Mouse (Mus musculus): ENCODE data around the gene Fbln5. TPM values are rescaled to one million over a fixed set of nuclear protein-coding genes. Genes with fewer than 3 reads are reported as not detected.

The Fbln5 gene
- polyA plus RNA-seq, 1 experiment from 2014 or later, result 75.9 TPM

DNA sequence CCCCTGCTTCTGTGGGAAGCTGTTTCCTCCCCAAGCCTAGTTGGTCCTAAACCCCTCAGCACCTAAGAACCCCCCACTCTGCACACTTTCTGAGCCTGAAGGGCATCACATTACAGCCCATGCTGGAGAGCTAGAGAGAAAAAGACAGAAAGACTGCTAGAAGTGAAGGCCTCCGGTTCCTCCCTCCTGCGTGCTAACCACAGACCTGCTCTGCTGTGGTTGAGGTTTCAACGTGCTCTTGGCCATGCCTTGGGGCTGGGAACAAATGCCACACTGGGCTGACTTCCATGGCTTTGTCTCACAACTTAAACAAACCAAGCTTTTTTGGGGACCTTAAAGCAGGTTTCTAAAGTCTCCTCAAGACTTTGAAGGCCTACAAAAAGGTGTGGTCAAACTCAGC is 16.4 kb downstream of the Fbln5 start:
- no peak overlapping the region for H3K4me3 ChIP-seq
- H3K4me2 ChIP-seq (replicated peaks), result no peak overlapping the region
- H3K27me3 ChIP-seq, result no peaks in the 10 kb centered on the region
- H3K4me1 ChIP-seq, result 0 out of 2 replicates have a peak, but pooled peaks cover 2% of the 10 kb centered on the region
- H3K9me3 ChIP-seq, result no peaks in the 10 kb centered on the region
- H3K36me3 ChIP-seq, result no peaks in the 10 kb centered on the region
- WGBS, result 77% methylated on average over 3 of the region's 3 CpGs
- H3K27ac ChIP-seq, result no peak overlapping the region
- ATAC-seq (ENCODE audit: insufficient number of reproducible peaks, insufficient read depth, low FRiP score, low TSS enrichment), result no peak
- H3K9ac ChIP-seq, result no peak overlapping the region

DNA sequence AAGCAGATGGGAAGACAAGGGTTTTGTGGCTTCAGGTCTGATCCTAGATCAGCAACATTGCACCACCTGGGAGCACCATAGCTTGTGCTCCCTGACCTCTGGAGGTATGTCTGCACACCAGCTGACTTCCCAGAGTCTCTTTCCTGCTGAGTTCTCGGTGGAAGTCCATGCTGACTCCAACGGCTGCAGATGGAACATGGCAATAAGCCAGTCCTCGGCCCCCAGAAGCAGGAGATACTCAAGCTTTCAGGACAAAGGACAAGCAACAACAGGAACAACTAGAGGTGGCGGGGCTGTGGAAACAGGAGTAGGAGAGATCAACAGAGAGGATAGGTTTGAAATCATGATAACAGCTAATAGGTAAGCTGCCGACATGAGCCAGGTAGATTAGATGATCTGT is 17.1 kb downstream of the Fbln5 start:
- H3K27ac ChIP-seq, result no peak overlapping the region
- H3K9ac ChIP-seq, result no peak overlapping the region
- no peak overlapping the region for H3K4me3 ChIP-seq
- no peaks in the 10 kb centered on the region for H3K4me1 ChIP-seq
- H3K36me3 ChIP-seq, result no peaks in the 10 kb centered on the region
- no peak overlapping the region for H3K4me2 ChIP-seq (replicated peaks)
- no peak for ATAC-seq (ENCODE audit: insufficient number of reproducible peaks, insufficient read depth, low FRiP score, low TSS enrichment)
- 75% methylated on average over 5 of the region's 5 CpGs for WGBS
- no peaks in the 10 kb centered on the region for H3K9me3 ChIP-seq
- no peaks in the 10 kb centered on the region for H3K27me3 ChIP-seq

DNA sequence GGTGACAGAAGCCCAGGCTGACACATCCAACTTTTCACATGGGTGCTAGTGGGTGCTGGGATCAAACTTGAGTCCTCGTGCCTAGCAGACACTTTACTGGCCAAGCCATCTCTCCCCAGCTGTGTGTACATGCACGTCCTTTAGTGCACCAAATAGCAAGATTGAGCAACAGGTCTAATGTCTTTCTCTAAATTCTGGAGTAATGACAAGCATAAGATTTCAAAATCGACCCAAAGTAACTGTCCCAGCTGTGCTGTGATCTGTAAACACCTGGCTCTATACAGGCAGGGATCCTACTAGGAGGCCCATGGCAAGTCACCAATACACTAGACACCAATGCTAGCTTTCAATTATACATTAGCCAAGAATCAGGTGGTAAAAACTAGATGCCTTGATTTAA is 17.8 kb downstream of the Fbln5 start:
- 77% methylated on average over 3 of the region's 3 CpGs for WGBS
- Histone ChIP-seq H3K9ac (no peak overlapping the region), H3K4me2 (replicated peaks) (no peak overlapping the region), H3K36me3 (no peaks in the 10 kb centered on the region), H3K27me3 (no peaks in the 10 kb centered on the region), H3K4me1 (no peaks in the 10 kb centered on the region), H3K4me3 (no peak overlapping the region), H3K27ac (no peak overlapping the region), H3K9me3 (no peaks in the 10 kb centered on the region)
- no peak for ATAC-seq (ENCODE audit: insufficient number of reproducible peaks, insufficient read depth, low FRiP score, low TSS enrichment)

DNA sequence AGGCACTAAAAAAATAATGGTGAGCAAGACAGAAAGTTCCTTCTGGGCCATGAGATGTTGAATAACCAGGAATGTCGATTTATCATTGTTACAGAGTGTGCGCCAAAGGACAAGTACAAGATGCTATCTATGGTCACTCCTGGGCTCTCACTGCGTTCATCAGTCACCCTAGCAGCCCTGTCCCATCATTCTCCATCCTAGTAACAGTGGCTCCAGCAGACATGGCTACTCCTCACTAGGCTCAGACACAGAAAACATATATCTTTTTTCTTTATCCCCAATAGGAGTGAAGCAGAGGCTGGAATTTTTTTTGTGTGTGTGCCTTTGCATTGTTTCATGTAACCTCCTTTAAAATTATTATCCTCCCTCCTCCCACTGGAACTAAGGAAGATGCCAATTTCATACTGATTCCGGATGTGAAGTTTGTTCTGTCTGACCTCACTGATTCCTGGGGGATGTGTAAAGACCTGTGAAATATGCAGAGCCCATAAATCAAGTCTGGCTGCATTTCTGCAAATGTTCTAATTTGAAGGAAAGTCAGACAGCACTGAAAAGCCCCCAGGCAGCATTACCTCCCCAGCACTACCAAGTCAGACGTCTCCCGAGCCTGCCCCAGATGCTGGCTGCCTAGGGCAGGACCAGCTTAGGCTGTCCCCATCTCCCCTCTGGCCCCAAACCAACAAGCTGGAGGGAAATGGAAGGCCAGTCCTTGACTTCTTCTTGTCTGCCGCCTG is 20.5 kb downstream of the Fbln5 start:
- H3K36me3 ChIP-seq, result no peaks in the 10 kb centered on the region
- no peak overlapping the region for H3K27ac ChIP-seq
- no peaks in the 10 kb centered on the region for H3K9me3 ChIP-seq
- no peaks in the 10 kb centered on the region for H3K4me1 ChIP-seq
- no peak for ATAC-seq (ENCODE audit: insufficient number of reproducible peaks, insufficient read depth, low FRiP score, low TSS enrichment)
- H3K9ac ChIP-seq, result no peak overlapping the region
- no peaks in the 10 kb centered on the region for H3K27me3 ChIP-seq
- H3K4me3 ChIP-seq, result no peak overlapping the region
- WGBS, result 60% methylated on average over 7 of the region's 7 CpGs
- no peak overlapping the region for H3K4me2 ChIP-seq (replicated peaks)

DNA sequence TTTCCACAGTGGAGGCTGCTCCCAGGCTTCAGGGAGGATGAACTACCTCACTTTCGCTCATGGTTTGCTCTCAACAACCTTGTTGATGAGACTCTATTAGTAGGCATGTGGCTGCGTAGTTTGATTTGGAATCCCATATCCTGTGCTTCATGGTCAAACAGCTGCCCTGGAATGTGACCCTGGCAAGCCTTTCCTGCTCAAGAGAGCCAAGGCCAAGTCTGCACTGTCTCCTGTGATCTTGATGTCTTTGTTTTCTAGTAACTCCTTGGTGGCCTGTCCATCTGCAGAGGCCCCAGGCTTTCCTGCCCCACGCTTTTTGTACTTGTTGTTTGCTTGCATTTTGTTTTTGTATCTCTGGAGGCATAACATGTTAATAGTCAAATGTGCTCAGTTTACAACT is 24.4 kb downstream of the Fbln5 start:
- Histone ChIP-seq H3K27me3 (no peaks in the 10 kb centered on the region), H3K9ac (no peak overlapping the region), H3K4me2 (replicated peaks) (no peak overlapping the region), H3K36me3 (no peaks in the 10 kb centered on the region), H3K4me1 (no peaks in the 10 kb centered on the region), H3K4me3 (no peak overlapping the region), H3K27ac (no peak overlapping the region), H3K9me3 (no peaks in the 10 kb centered on the region)
- no peak for ATAC-seq (ENCODE audit: insufficient number of reproducible peaks, insufficient read depth, low FRiP score, low TSS enrichment)
- WGBS, result 81% methylated on average over 3 of the region's 3 CpGs

DNA sequence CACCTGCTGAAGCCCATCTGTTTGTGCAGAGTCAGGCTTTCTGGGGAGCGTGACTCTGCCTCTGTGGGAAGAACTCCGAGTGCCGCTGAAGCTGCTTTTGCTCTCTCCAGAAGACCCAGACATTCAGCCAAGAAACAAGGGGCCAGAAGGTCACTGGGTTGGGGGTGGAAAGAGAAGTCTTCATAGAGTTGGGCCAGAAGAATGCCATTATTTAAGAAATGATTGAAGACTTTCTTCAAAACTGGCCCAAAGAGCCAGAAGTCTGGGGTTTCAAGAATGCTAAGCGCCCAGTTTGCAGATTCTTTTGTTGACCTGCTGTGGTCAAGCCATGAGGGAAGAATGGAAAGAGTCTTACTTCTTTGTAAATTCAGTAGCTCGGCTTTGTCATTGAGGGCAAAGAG is 25.6 kb downstream of the Fbln5 start:
- Histone ChIP-seq H3K9ac (no peak overlapping the region), H3K9me3 (no peaks in the 10 kb centered on the region), H3K4me2 (replicated peaks) (no peak overlapping the region), H3K4me3 (no peak overlapping the region), H3K27ac (no peak overlapping the region), H3K27me3 (no peaks in the 10 kb centered on the region), H3K36me3 (no peaks in the 10 kb centered on the region), H3K4me1 (no peaks in the 10 kb centered on the region)
- 89% methylated on average over 5 of the region's 5 CpGs for WGBS
- ATAC-seq (ENCODE audit: insufficient number of reproducible peaks, insufficient read depth, low FRiP score, low TSS enrichment), result no peak

DNA sequence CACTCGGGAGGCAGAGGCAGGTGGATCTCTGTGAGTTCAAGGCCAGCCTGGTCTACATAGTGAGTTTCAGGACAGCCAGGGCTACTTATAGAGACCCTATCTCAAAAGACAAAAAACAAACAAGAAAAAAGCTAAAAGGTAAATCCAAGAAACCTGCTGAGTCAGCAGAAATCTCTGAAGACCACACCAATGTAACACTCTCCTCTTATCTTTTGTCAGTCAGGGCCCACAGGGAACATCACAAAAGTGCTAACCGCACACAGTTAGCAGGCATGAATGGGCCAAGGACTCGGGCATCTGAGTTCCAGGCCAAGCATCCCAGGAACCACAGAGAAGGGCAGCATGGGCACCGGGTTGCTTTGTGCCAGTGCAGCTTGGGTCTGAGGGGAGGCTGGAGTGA is 26.2 kb downstream of the Fbln5 start:
- no peak overlapping the region for H3K4me2 ChIP-seq (replicated peaks)
- no peaks in the 10 kb centered on the region for H3K9me3 ChIP-seq
- WGBS, result 91% methylated on average over 4 of the region's 4 CpGs
- H3K4me1 ChIP-seq, result no peaks in the 10 kb centered on the region
- no peak overlapping the region for H3K27ac ChIP-seq
- ATAC-seq (ENCODE audit: insufficient number of reproducible peaks, insufficient read depth, low FRiP score, low TSS enrichment), result no peak
- H3K4me3 ChIP-seq, result no peak overlapping the region
- H3K9ac ChIP-seq, result no peak overlapping the region
- no peaks in the 10 kb centered on the region for H3K36me3 ChIP-seq
- H3K27me3 ChIP-seq, result no peaks in the 10 kb centered on the region

DNA sequence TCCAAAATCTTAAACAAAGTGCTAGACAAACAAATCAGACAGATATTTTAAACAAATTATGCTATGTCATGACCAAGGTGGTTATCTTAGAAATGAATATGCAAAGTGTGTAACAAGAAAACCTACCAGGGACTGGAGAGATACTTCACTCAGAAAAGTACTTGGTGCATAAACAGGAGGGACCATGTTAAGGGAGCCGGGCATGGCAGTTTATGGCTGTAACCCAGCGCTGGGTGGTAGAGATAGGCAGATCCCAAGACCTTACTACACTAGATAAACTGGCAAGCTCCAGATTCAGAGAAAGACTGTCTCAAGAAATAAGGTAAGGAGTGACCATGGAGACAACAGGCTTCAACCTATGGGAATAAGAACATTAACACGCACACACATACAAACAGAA is 29.1 kb downstream of the Fbln5 start:
- no peak overlapping the region for H3K4me2 ChIP-seq (replicated peaks)
- H3K27ac ChIP-seq, result no peak overlapping the region
- no peaks in the 10 kb centered on the region for H3K4me1 ChIP-seq
- no peak overlapping the region for H3K4me3 ChIP-seq
- no peaks in the 10 kb centered on the region for H3K27me3 ChIP-seq
- H3K9ac ChIP-seq, result no peak overlapping the region
- no peak for ATAC-seq (ENCODE audit: insufficient number of reproducible peaks, insufficient read depth, low FRiP score, low TSS enrichment)
- 92% methylated on average over 3 of the region's 3 CpGs for WGBS
- peaks cover 8% of the 10 kb centered on the region; the same call in 1 of the 2 replicates for H3K36me3 ChIP-seq
- H3K9me3 ChIP-seq, result no peaks in the 10 kb centered on the region

DNA sequence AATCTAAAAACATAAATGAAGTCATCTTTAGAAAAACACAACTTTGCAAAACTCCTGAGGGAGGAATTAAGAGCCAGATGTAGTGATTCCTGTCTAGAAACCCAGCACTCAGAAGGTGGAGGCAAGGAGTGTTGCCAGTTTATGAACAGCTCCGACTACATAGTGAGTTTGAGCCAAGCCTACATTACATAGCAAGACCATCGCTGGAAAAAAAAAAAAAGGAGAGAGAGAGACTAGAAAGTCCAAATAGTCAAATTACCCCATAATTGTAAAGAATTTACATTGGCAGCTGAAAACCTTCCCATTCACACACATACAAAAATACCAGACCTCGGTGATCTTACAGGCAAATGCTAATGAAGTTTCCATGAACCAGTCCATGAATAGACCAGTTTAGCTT is 29.6 kb downstream of the Fbln5 start:
- WGBS, result 62% methylated on average over 3 of the region's 3 CpGs
- no peaks in the 10 kb centered on the region for H3K4me1 ChIP-seq
- H3K9ac ChIP-seq, result no peak overlapping the region
- no peak overlapping the region for H3K27ac ChIP-seq
- peaks cover 8% of the 10 kb centered on the region; the same call in 1 of the 2 replicates for H3K36me3 ChIP-seq
- no peak overlapping the region for H3K4me2 ChIP-seq (replicated peaks)
- H3K9me3 ChIP-seq, result no peaks in the 10 kb centered on the region
- no peak for ATAC-seq (ENCODE audit: insufficient number of reproducible peaks, insufficient read depth, low FRiP score, low TSS enrichment)
- H3K4me3 ChIP-seq, result no peak overlapping the region
- no peaks in the 10 kb centered on the region for H3K27me3 ChIP-seq

DNA sequence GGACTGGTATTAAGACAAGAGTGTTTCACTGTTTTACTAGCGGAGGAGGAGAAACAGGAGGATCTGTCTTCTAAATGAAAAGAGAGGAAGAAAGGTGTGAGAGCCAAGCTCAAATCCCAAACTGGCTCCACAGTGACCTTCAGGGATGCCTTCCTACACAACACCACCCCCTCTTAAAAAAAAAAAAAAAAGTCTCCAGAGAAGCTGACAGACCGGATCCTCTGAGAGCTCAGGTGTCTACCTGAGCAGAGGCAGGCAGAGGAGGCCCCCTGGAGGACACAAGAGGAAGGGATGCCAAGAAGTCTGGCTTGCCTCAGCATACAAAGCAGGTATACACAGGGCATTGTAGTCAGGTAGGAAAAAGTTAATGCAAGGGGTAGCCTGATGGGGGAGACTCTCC is 36.1 kb downstream of the Fbln5 start:
- no peak for ATAC-seq (ENCODE audit: insufficient number of reproducible peaks, insufficient read depth, low FRiP score, low TSS enrichment)
- Histone ChIP-seq H3K4me3 (no peak overlapping the region), H3K4me2 (replicated peaks) (no peak overlapping the region), H3K9me3 (no peaks in the 10 kb centered on the region), H3K4me1 (no peaks in the 10 kb centered on the region), H3K9ac (no peak overlapping the region), H3K36me3 (peaks cover 8% of the 10 kb centered on the region; the same call in 1 of the 2 replicates), H3K27ac (no peak overlapping the region), H3K27me3 (no peaks in the 10 kb centered on the region)
- WGBS, result 58% methylated on average over 2 of the region's 2 CpGs

DNA sequence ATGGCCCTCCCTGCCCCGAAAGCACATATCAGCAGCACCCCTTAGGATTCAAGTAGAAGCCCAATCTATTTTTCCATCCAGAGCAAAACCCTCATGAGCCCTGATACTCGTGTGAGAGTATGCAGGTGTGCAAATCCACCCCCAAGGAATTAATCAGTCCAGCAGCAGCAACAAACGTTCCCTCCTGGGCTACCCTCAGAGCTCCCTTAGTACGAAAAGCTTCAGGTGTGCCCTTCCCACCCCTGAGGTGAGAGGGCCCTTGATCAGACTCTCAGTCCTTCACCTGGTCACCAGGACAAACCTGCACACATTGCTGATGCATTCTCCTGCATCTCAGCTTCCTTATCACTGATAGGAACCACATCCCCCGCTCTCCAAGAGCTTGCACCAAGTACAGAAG is 37.9 kb downstream of the Fbln5 start:
- Histone ChIP-seq H3K36me3 (peaks cover 7% of the 10 kb centered on the region; the same call in 1 of the 2 replicates), H3K9ac (no peak overlapping the region), H3K4me2 (replicated peaks) (no peak overlapping the region), H3K4me1 (no peaks in the 10 kb centered on the region), H3K9me3 (no peaks in the 10 kb centered on the region), H3K4me3 (no peak overlapping the region), H3K27me3 (no peaks in the 10 kb centered on the region), H3K27ac (no peak overlapping the region)
- 82% methylated on average over 5 of the region's 5 CpGs for WGBS
- no peak for ATAC-seq (ENCODE audit: insufficient number of reproducible peaks, insufficient read depth, low FRiP score, low TSS enrichment)

DNA sequence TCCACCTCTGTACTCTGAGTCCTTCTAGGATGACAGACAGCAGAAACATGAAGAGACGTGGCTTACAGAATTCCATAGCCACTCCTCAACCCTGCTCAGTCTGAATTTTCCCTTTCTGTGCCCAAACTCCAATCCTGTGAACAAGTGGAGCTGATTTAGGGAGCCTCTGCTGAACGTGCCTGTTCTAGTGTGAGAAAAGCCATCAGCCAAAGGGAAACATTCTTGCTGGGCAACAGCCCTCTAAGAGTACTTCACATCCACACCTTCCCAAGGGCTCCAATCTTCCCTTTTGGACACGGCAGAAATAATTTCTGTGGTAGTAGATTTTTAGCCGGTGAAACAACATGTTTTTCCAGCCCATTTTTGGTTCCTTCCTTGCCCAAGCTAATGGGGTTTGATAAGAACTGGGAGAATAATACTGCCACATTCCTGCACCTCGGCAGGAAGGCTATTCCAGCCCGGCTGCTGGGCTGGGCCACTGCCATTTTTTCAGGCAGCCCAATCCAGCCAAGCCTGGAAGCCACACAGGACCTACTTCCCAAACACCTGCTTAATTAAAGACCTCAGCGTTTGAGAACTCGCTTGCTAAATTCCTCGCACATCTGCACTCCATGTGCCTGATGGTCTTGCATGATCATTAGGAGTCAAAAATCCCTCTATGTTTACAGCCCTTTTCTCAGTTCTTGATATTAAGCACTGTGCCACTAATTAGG is 41.1 kb downstream of the Fbln5 start:
- H3K4me1 ChIP-seq, result no peaks in the 10 kb centered on the region
- no peak overlapping the region; the same call in 1 of the 2 replicates for H3K27ac ChIP-seq
- ATAC-seq (ENCODE audit: insufficient number of reproducible peaks, insufficient read depth, low FRiP score, low TSS enrichment), result no peak
- 53% methylated on average over 9 of the region's 9 CpGs for WGBS
- H3K4me3 ChIP-seq, result no peak overlapping the region
- H3K9ac ChIP-seq, result no peak overlapping the region
- no peaks in the 10 kb centered on the region for H3K27me3 ChIP-seq
- H3K4me2 ChIP-seq (replicated peaks), result no peak overlapping the region
- no peaks in the 10 kb centered on the region for H3K36me3 ChIP-seq
- no peaks in the 10 kb centered on the region for H3K9me3 ChIP-seq
